Mouse (Mus musculus) testis, adult 2 months (tissue): ENCODE results near the gene Pdhx. TPM values are rescaled to one million over a fixed set of nuclear protein-coding genes. Genes with fewer than 3 reads are reported as not detected.
A peak's percentile ranks its signal among the peaks of the same experiment; 100 is the strongest.

Experiments used
- H3K27ac ChIP-seq: fragments of 200-500 bp; 2 replicates; pipeline ENCODE4 v1.5.1; 2012; ENCODE audit warnings: low read depth, low read length; ENCODE audit not compliant: control insufficient read depth, insufficient read depth
- H3K27me3 ChIP-seq: fragments of 200-500 bp; 2 replicates; pipeline ENCODE4 v1.6.1; 2012; ENCODE audit warnings: mild to moderate bottlenecking, low read length, moderate library complexity; ENCODE audit not compliant: control insufficient read depth, insufficient read depth
- H3K36me3 ChIP-seq: fragments of 200-500 bp; 2 replicates; pipeline ENCODE4 v1.6.1; 2012; ENCODE audit warnings: mild to moderate bottlenecking, low read length; ENCODE audit not compliant: control insufficient read depth, insufficient read depth
- H3K4me1 ChIP-seq: fragments of 200-500 bp; 2 replicates; pipeline ENCODE4 v1.6.1; 2012; ENCODE audit warnings: low read length; ENCODE audit not compliant: control insufficient read depth, insufficient read depth
- H3K4me3 ChIP-seq: fragments of 200-500 bp; 2 replicates; pipeline ENCODE4 v1.5.1; 2012; ENCODE audit warnings: low read depth, mild to moderate bottlenecking, low read length, moderate library complexity, mixed read lengths; ENCODE audit not compliant: control insufficient read depth
- CTCF ChIP-seq: fragments of 200-500 bp; IDR thresholded peaks from 2 replicates; pipeline ENCODE4 v1.5.1; 2012; ENCODE audit warnings: low read depth, mild to moderate bottlenecking, inconsistent platforms, low read length, moderate library complexity; ENCODE audit not compliant: control insufficient read depth, insufficient read depth, insufficient replicate concordance
- POLR2A ChIP-seq: fragments of 200-500 bp; IDR thresholded peaks from 2 replicates; pipeline ENCODE4 v1.6.1; 2012; ENCODE audit warnings: low read depth, mild to moderate bottlenecking, inconsistent platforms, low read length, moderate library complexity; ENCODE audit not compliant: control insufficient read depth
- polyA plus RNA-seq: library from polyadenylated mRNA; depleted of rRNA; stranded (reverse); fragments of >200 nt; gene quantifications from 2 replicates; pipeline ENCODE4 v1.2.3, GENCODE M21; 2012

Pdhx gene
- polyA plus RNA-seq, 1 experiment: 47.9 TPM

DNA sequence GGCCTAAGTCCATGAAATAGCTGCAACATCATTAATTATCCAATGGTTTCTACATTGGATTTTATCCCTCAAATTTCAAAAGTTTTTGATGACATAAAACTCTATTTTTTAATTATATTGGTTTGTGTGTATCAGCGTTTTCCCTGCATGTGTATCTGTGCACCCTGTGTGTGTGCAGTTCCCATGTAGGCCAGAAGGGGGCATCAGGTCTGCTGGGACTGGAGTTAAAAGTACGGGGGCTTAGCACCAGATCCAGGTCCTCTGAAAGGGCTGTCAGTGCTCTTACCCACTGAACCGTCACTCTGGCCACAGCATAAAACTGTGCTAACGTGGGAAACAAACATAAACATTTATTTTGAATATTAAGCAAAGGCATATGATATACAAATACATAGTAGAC is 14.8 kb upstream of the Pdhx start:
- TF ChIP-seq CTCF (peak; percentile 55; the same call in 1 of the 2 replicates), POLR2A (no peak)
- no peak overlapping the region for H3K4me3 ChIP-seq
- peaks cover 1% of the 10 kb centered on the region for H3K36me3 ChIP-seq
- H3K27ac ChIP-seq: no peak overlapping the region
- no peaks in the 10 kb centered on the region for H3K4me1 ChIP-seq
- no peaks in the 10 kb centered on the region for H3K27me3 ChIP-seq

DNA sequence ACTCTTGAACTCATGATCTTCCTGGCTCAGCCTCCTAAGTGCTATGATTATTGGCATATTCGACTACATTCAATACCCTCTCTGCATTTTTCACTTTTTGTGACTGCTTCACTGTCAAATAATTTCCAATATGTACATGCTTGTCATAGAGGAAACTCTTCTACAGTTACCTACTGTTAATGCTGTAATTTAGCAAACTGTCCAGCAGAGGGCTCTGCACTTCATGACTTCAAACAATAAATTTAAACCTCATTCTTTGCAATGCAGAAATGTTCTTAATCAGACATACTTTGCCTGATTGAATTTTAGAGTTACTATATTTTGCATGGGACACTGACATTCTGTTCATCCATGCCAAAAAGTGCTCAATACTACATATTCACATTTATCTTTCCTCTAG is 13.1 kb upstream of the Pdhx start:
- Histone ChIP-seq H3K4me3 (no peak overlapping the region), H3K36me3 (no peaks in the 10 kb centered on the region; the same call in 1 of the 2 replicates), H3K27ac (no peak overlapping the region), H3K27me3 (no peaks in the 10 kb centered on the region), H3K4me1 (no peaks in the 10 kb centered on the region)
- no peak for TF ChIP-seq CTCF
- TF ChIP-seq POLR2A: no peak

DNA sequence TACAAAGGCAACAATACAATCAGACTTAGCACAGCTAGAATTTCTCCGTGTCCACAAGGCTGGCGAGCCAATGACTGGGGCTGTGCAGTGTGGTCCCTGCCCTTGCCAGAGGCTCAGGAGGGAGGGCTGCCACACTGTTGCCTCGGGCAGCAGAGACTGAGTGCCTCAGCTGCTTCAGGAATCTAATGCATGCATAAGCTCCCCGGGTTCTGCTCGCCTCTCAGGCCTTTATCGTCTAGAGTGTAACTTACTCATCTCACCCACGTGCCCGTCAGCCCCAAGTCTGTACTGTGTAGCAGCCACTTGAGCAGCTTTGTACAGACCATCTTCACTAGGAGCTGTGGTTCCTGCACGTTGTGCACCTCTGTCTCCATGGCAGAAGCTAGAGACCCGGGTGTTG is 12.3 kb upstream of the Pdhx start:
- H3K4me1 ChIP-seq: no peaks in the 10 kb centered on the region
- no peak overlapping the region for H3K27ac ChIP-seq
- H3K4me3 ChIP-seq: no peak overlapping the region
- H3K27me3 ChIP-seq: no peaks in the 10 kb centered on the region
- no peak for TF ChIP-seq CTCF
- TF ChIP-seq POLR2A: no peak
- no peaks in the 10 kb centered on the region; the same call in 1 of the 2 replicates for H3K36me3 ChIP-seq

DNA sequence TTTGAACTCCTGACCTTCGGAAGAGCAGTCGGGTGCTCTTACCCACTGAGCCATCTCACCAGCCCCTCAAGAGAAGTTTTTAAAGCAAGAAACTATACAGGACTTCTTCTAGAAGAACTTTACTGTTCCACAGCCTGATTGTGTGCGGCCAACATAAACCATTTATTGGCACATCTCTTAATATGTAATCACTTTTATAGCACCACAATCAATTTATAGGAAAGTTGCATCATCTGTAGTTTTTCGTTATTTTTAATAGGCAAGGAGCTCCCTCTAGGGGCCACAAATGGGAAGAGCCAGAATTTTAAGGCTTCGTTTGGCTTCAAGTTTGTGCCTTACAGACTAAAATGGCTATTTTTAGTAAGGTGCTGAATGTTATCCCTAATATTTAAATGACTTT is 11.1 kb upstream of the Pdhx start:
- TF ChIP-seq POLR2A: no peak
- no peak for TF ChIP-seq CTCF
- Histone ChIP-seq H3K27me3 (no peaks in the 10 kb centered on the region), H3K36me3 (no peaks in the 10 kb centered on the region), H3K4me1 (no peaks in the 10 kb centered on the region), H3K27ac (no peak overlapping the region), H3K4me3 (no peak overlapping the region)

DNA sequence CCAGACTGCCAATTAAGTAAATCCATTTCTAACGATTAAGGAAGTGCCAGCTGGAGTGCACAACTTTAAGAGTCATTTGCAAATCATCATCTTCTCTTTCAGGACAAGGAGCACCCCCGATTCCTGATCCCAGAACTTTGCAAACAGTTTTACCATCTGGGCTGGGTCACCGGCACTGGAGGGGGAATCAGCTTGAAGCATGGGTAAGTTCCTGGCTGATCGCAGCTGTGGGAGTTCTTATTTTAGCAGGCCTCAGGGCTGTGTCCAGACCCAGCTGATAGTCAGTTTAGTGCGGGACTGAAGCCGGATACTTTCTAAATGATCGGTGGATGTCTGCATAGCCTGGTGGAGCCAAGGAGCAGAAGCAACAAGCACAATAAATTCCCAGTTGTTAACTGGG is 9.5 kb upstream of the Pdhx start:
- no peaks in the 10 kb centered on the region for H3K36me3 ChIP-seq
- H3K27ac ChIP-seq: no peak overlapping the region
- TF ChIP-seq POLR2A (no peak), CTCF (no peak)
- no peaks in the 10 kb centered on the region for H3K27me3 ChIP-seq
- no peak overlapping the region for H3K4me3 ChIP-seq
- H3K4me1 ChIP-seq: no peaks in the 10 kb centered on the region

DNA sequence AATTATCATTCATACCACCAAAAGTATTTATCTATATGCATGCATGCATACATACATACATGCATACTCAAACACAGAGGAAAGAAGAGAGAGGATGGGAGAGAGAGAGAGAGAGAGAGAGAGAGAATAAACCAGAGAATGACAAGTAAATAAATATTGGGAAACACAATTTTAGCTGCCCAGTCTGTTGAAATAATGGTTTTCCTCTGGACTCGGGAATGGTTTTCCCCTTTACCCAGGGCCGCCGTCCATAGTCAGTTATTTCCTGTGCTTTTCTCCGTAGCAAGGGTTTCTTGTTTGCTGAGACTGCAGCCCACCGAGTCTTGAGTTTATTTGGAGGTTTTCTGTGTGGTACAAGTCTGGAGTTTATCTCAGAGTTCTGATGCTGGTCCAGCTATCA is 8.4 kb upstream of the Pdhx start:
- Histone ChIP-seq H3K36me3 (no peaks in the 10 kb centered on the region), H3K27me3 (no peaks in the 10 kb centered on the region), H3K4me1 (no peaks in the 10 kb centered on the region), H3K4me3 (no peak overlapping the region), H3K27ac (peak overlapping the region; percentile 25; the same call in 1 of the 2 replicates)
- TF ChIP-seq CTCF (no peak), POLR2A (no peak)

DNA sequence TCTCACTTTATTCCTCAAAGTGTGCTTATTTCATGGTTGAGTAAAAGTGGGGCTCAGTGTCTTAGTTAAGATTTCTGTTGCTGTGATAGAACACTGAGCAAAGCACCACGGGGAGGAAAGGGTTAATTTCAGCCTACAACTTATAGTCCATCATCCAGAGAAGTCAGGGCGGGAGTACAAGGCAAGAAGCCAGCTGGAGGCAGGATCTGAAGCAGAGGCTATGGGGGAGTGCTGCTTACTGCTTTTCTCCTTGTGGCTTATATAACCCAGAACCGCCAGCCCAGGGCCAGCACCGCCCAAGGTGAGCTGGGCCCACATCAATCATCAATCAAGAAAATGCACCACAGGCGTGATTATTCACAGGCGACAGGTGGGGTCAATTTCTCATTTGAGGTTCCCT is 7.8 kb upstream of the Pdhx start:
- H3K27me3 ChIP-seq: no peaks in the 10 kb centered on the region
- no peak overlapping the region for H3K27ac ChIP-seq
- no peaks in the 10 kb centered on the region for H3K4me1 ChIP-seq
- TF ChIP-seq POLR2A (no peak), CTCF (no peak)
- no peaks in the 10 kb centered on the region for H3K36me3 ChIP-seq
- H3K4me3 ChIP-seq: no peak overlapping the region

DNA sequence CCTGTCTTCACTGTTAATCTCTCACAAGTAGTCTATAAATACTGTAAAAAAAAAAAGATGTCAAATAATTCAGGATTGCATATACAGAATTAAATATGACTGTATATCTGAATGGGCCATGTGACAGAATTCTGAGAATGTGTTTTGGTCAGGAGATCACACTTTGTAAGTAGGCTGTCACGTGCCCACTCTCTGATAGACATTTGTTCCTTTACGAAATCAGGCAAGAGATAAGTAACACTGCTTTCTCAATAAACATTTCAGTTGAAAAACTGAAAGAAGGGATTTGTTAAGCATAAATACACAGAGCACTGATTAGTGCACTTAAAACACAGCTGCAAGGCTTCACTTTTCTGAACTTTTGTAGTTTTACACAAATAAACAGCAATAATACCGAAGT is 2.7 kb downstream of the Pdhx start:
- Histone ChIP-seq H3K4me3 (no peak overlapping the region), H3K27ac (no peak overlapping the region), H3K27me3 (no peaks in the 10 kb centered on the region), H3K4me1 (no peaks in the 10 kb centered on the region; the same call in 1 of the 2 replicates), H3K36me3 (no peaks in the 10 kb centered on the region)
- TF ChIP-seq POLR2A (no peak), CTCF (no peak)
